Mouse (Mus musculus): ENCODE results near the gene Cdh13. TPM values are rescaled to one million over a fixed set of nuclear protein-coding genes. Genes with fewer than 3 reads are reported as not detected.

Cdh13 gene
- polyA plus RNA-seq, 1 experiment from 2014 or later, result 67.7 TPM

DNA sequence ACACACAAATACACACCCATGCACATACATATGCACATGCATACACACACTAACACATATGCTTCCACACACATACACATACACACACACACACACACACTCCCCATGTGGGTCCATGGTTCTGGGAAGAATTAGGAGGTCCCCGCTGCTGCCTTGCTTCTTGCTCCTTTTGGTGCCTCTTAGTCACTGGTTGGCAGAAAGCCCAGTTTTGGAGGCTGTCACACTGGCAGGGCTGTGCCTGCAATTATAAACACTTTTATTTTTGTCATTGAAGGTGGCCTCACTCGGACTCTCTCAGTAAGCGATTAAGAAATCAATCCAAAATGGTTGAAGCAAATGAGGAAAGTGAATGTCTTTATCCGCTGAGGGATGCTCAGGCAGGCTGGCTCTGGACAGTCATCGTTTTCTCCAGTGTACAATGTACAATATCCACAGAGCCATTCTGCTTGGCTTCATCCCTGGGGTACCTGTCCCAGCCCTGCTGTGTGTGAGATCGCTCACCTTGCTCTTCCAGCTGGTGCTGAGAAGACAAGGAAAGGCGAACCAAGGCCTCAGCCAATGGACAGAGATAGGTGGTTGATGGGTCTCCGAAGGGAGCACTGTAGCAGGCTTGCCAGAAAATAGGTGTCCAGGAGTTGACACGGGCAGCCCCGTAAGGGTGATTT is 913.1 kb downstream of the Cdh13 start:
- Histone ChIP-seq H3K4me2 (ENCODE audit: low read depth, low read length) (no peak overlapping the region; the same call in 1 of the 2 replicates), H3K9me3 (replicated peaks; ENCODE audit: control insufficient read depth, low read length) (0 out of 2 replicates have a peak, but pooled peaks cover 2% of the 10 kb centered on the region), H3K9ac (ENCODE audit: low read length) (no peak overlapping the region), H3K4me3 (ENCODE audit: low read length) (no peak overlapping the region), H3K27me3 (ENCODE audit: control insufficient read depth, insufficient read depth, low read length) (no peaks in the 10 kb centered on the region), H3K4me1 (ENCODE audit: control insufficient read depth, insufficient read depth, low read length) (peaks cover 12% of the 10 kb centered on the region), H3K27ac (ENCODE audit: low read length) (no peak overlapping the region), H3K36me3 (ENCODE audit: control insufficient read depth, insufficient read depth) (no peaks in the 10 kb centered on the region)
- WGBS, result 62% methylated on average over 10 of the region's 10 CpGs
- no peak; the same call in 1 of the 2 replicates for ATAC-seq (replicated peaks; ENCODE audit: extremely low read depth, insufficient read depth, low FRiP score)

DNA sequence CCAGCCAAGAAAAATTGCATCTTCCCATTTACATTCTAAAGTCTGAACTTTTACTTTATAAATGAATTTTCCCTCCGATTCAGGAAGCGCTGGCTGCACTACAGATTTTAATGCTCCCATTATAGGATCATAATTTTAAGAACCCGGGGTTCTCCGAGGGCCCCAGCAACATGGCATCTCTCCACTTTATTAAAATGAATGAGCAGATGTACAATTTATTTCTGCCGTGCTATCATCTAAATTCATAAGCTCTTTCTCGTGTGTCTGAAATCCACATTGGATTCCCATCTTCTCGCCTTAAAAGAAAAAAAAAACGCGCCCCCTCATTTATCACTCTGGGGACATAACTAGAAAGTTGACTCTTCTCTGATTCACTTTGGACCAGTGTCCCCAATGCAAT is 925.0 kb downstream of the Cdh13 start:
- 87% methylated on average over 9 of the region's 9 CpGs for WGBS
- H3K36me3 ChIP-seq (ENCODE audit: control insufficient read depth, insufficient read depth), result no peaks in the 10 kb centered on the region
- no peaks in the 10 kb centered on the region for H3K4me1 ChIP-seq (ENCODE audit: control insufficient read depth, insufficient read depth, low read length)
- H3K4me2 ChIP-seq (ENCODE audit: low read depth, low read length), result no peak overlapping the region
- H3K27me3 ChIP-seq (ENCODE audit: control insufficient read depth, insufficient read depth, low read length), result no peaks in the 10 kb centered on the region
- ATAC-seq (replicated peaks; ENCODE audit: extremely low read depth, insufficient read depth, low FRiP score), result no peak
- H3K9ac ChIP-seq (ENCODE audit: low read length), result no peak overlapping the region
- peaks cover 5% of the 10 kb centered on the region for H3K9me3 ChIP-seq (replicated peaks; ENCODE audit: control insufficient read depth, low read length)
- no peak overlapping the region for H3K4me3 ChIP-seq (ENCODE audit: low read length)
- no peak overlapping the region for H3K27ac ChIP-seq (ENCODE audit: low read length)

DNA sequence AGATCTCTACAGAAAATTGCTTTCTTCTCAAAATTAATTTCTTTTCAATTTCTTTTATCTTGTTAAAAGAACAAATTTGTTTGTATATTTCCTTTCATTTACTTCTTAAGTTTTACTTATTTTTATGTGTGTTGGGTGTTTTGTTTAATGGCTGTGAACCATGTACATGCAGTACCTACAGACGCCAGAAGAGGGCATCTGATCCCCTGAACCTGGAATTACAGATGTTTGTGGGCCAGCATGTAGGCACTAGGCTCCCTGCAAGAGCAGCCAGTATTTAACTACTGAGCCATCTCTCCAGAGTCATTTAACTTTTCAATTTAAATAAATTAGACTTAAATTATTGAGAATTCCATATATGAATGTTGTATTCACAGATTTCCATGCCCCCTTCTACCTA is 941.0 kb downstream of the Cdh13 start:
- H3K9me3 ChIP-seq (replicated peaks; ENCODE audit: control insufficient read depth, low read length), result peaks cover 3% of the 10 kb centered on the region; the same call in 1 of the 2 replicates
- WGBS, result 0% methylated on average over 1 of the region's 1 CpGs
- no peaks in the 10 kb centered on the region for H3K27me3 ChIP-seq (ENCODE audit: control insufficient read depth, insufficient read depth, low read length)
- no peak overlapping the region for H3K4me2 ChIP-seq (ENCODE audit: low read depth, low read length)
- H3K27ac ChIP-seq (ENCODE audit: low read length), result no peak overlapping the region
- H3K9ac ChIP-seq (ENCODE audit: low read length), result no peak overlapping the region
- H3K4me3 ChIP-seq (ENCODE audit: low read length), result no peak overlapping the region
- H3K36me3 ChIP-seq (ENCODE audit: control insufficient read depth, insufficient read depth), result no peaks in the 10 kb centered on the region
- no peak for ATAC-seq (replicated peaks; ENCODE audit: extremely low read depth, insufficient read depth, low FRiP score)
- no peaks in the 10 kb centered on the region for H3K4me1 ChIP-seq (ENCODE audit: control insufficient read depth, insufficient read depth, low read length)

DNA sequence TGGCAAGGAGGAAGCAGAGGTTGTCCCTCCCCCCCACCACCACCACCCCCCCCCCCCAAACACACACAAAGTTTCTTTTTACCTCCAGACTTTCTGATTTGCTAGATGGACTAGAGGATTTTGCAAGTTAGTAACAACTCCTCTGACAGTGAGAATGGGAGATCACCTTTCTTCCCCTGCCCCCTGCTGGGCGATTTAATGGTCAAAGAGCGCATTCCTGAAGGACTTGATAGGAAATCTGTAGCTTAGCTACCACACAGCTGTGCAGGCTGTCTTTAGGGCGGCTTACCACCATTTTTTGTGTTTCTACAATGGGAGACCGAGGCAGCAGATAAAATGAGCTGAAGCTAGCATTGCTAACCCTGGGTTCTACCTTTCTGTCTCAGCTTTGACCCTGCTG is 961.6 kb downstream of the Cdh13 start:
- Histone ChIP-seq H3K27me3 (ENCODE audit: control insufficient read depth, insufficient read depth, low read length) (no peaks in the 10 kb centered on the region), H3K4me2 (ENCODE audit: low read depth, low read length) (no peak overlapping the region), H3K9ac (ENCODE audit: low read length) (no peak overlapping the region), H3K36me3 (ENCODE audit: control insufficient read depth, insufficient read depth) (no peaks in the 10 kb centered on the region), H3K9me3 (replicated peaks; ENCODE audit: control insufficient read depth, low read length) (0 out of 2 replicates have a peak, but pooled peaks cover 3% of the 10 kb centered on the region), H3K4me3 (ENCODE audit: low read length) (no peak overlapping the region), H3K4me1 (ENCODE audit: control insufficient read depth, insufficient read depth, low read length) (no peaks in the 10 kb centered on the region), H3K27ac (ENCODE audit: low read length) (no peak overlapping the region)
- no peak for ATAC-seq (replicated peaks; ENCODE audit: extremely low read depth, insufficient read depth, low FRiP score)
- 43% methylated on average over 4 of the region's 4 CpGs for WGBS

DNA sequence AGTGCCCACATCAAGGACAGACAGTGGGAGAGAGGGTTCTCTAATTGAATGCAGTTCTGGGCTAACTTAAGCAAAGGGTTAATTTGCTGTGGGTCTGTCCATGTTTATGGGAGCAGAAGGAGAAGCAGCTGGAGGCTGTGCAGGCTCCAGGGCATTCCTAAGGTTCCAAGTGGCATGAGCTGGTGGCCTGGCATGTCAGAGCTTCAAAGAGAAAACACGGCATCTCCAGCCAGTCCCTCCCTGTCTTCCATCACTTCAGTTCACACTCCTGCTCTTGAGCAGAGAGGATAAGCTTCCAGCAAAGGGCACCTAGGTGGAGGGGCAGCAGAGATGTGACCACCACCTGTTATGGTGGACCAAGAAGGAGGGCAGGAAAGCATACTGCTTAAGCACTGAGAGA is 962.1 kb downstream of the Cdh13 start:
- H3K27me3 ChIP-seq (ENCODE audit: control insufficient read depth, insufficient read depth, low read length), result no peaks in the 10 kb centered on the region
- H3K36me3 ChIP-seq (ENCODE audit: control insufficient read depth, insufficient read depth), result no peaks in the 10 kb centered on the region
- 0 out of 2 replicates have a peak, but pooled peaks cover 3% of the 10 kb centered on the region for H3K9me3 ChIP-seq (replicated peaks; ENCODE audit: control insufficient read depth, low read length)
- ATAC-seq (replicated peaks; ENCODE audit: extremely low read depth, insufficient read depth, low FRiP score), result no peak
- WGBS, result 53% methylated on average over 1 of the region's 1 CpGs
- no peaks in the 10 kb centered on the region for H3K4me1 ChIP-seq (ENCODE audit: control insufficient read depth, insufficient read depth, low read length)
- no peak overlapping the region for H3K4me2 ChIP-seq (ENCODE audit: low read depth, low read length)
- H3K4me3 ChIP-seq (ENCODE audit: low read length), result no peak overlapping the region
- no peak overlapping the region for H3K27ac ChIP-seq (ENCODE audit: low read length)
- H3K9ac ChIP-seq (ENCODE audit: low read length), result no peak overlapping the region

DNA sequence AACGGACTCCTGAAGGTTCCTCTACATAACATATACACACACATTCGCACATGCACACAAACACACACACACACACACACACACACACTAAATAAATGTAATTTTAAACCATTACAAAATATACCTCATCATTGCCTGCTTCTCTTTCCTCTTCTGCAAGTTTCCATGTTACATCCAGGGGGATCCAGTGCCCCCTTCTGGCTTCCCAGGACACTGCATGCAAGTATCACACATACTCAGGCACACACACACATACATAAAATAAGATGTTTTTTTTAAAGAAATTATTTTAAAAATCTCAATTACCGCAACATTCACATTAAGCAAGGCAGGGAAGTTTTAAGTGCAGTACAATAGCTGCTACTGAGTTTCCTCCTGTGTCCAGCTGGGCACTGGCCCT is 970.8 kb downstream of the Cdh13 start:
- Histone ChIP-seq H3K27me3 (ENCODE audit: control insufficient read depth, insufficient read depth, low read length) (no peaks in the 10 kb centered on the region), H3K4me1 (ENCODE audit: control insufficient read depth, insufficient read depth, low read length) (no peaks in the 10 kb centered on the region), H3K4me2 (ENCODE audit: low read depth, low read length) (no peak overlapping the region), H3K4me3 (ENCODE audit: low read length) (no peak overlapping the region), H3K9ac (ENCODE audit: low read length) (no peak overlapping the region), H3K27ac (ENCODE audit: low read length) (no peak overlapping the region), H3K9me3 (replicated peaks; ENCODE audit: control insufficient read depth, low read length) (0 out of 2 replicates have a peak, but pooled peaks cover 5% of the 10 kb centered on the region), H3K36me3 (ENCODE audit: control insufficient read depth, insufficient read depth) (no peaks in the 10 kb centered on the region)
- ATAC-seq (replicated peaks; ENCODE audit: extremely low read depth, insufficient read depth, low FRiP score), result no peak
- WGBS, result 95% methylated on average over 3 of the region's 3 CpGs

DNA sequence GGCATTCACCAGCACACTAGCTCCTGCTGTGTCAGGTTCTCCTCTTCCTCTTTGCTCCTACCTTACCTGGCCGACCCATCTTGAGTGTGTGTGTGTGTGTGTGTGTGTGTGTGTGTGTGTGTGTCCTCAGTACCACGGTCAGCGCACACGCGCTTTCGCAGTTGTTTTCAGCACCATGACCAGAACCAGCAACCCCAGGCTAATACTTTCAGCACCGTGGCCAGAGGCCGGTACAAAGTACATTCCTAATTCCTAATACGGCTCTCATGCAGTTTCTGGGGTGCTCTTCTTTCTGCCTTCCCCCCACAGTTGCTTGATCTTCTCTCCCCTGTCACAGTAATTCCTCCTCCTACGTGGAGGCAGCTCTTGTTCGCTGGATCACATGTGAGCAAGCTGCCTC is 975.1 kb downstream of the Cdh13 start:
- no peak for ATAC-seq (replicated peaks; ENCODE audit: extremely low read depth, insufficient read depth, low FRiP score)

DNA sequence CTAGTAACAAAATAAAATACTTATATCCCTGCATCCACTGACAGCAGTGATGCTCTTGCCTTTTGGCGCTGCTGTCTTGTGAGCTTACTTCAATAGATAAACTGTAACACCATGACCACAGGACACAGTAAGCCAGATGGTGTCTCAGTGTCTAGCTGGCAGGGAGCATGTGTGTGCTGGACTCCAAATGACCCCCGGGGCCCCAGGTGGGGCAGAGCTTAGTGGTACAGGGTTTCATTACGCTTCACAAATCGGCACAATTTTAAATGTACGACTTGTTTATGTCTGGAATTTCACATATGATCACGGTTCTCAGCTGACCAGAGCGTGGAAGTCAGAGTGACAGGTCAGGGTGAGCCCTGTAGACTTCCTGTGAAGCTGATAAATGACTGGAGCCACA is 980.2 kb downstream of the Cdh13 start:
- H3K9ac ChIP-seq (ENCODE audit: low read length), result no peak overlapping the region
- WGBS, result 72% methylated on average over 7 of the region's 7 CpGs
- H3K4me3 ChIP-seq (ENCODE audit: low read length), result no peak overlapping the region
- H3K27ac ChIP-seq (ENCODE audit: low read length), result no peak overlapping the region
- no peaks in the 10 kb centered on the region for H3K27me3 ChIP-seq (ENCODE audit: control insufficient read depth, insufficient read depth, low read length)
- no peaks in the 10 kb centered on the region for H3K9me3 ChIP-seq (replicated peaks; ENCODE audit: control insufficient read depth, low read length)
- ATAC-seq (replicated peaks; ENCODE audit: extremely low read depth, insufficient read depth, low FRiP score), result no peak
- no peaks in the 10 kb centered on the region for H3K36me3 ChIP-seq (ENCODE audit: control insufficient read depth, insufficient read depth)
- H3K4me2 ChIP-seq (ENCODE audit: low read depth, low read length), result no peak overlapping the region
- H3K4me1 ChIP-seq (ENCODE audit: control insufficient read depth, insufficient read depth, low read length), result no peaks in the 10 kb centered on the region

More for the DNA sequence above, 975.1 kb downstream of the Cdh13 start:
- Histone ChIP-seq H3K9ac (ENCODE audit: low read length) (no peak overlapping the region), H3K4me2 (ENCODE audit: low read depth, low read length) (no peak overlapping the region), H3K4me1 (ENCODE audit: control insufficient read depth, insufficient read depth, low read length) (no peaks in the 10 kb centered on the region), H3K9me3 (replicated peaks; ENCODE audit: control insufficient read depth, low read length) (0 out of 2 replicates have a peak, but pooled peaks cover 5% of the 10 kb centered on the region), H3K36me3 (ENCODE audit: control insufficient read depth, insufficient read depth) (no peaks in the 10 kb centered on the region), H3K27ac (ENCODE audit: low read length) (no peak overlapping the region), H3K27me3 (ENCODE audit: control insufficient read depth, insufficient read depth, low read length) (no peaks in the 10 kb centered on the region), H3K4me3 (ENCODE audit: low read length) (no peak overlapping the region)
- 36% methylated on average over 11 of the region's 11 CpGs for WGBS

DNA sequence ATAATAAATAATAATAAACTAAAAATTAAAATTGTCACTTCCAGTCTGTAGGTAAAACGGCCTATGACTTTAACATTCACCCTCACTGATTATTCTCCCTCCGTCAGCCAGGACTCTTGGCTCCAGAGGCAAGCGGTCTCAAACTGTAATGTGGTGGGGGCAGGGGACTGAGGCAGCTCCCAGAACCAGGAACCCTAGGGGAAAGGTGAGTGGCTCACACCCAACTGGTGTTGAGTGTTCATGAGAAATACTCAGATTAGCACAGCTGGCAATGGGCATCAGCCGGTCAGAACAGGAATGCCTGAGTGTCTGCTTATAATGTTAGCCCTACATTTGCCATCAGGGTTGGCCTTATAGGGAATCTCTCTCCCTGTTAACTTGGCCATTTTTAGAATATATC is 982.8 kb downstream of the Cdh13 start:
- no peaks in the 10 kb centered on the region for H3K9me3 ChIP-seq (replicated peaks; ENCODE audit: control insufficient read depth, low read length)
- H3K27ac ChIP-seq (ENCODE audit: low read length), result no peak overlapping the region
- no peaks in the 10 kb centered on the region for H3K36me3 ChIP-seq (ENCODE audit: control insufficient read depth, insufficient read depth)
- no peak for ATAC-seq (replicated peaks; ENCODE audit: extremely low read depth, insufficient read depth, low FRiP score)
- no peak overlapping the region for H3K9ac ChIP-seq (ENCODE audit: low read length)
- H3K4me1 ChIP-seq (ENCODE audit: control insufficient read depth, insufficient read depth, low read length), result no peaks in the 10 kb centered on the region
- H3K4me3 ChIP-seq (ENCODE audit: low read length), result no peak overlapping the region
- 64% methylated on average over 4 of the region's 4 CpGs for WGBS
- H3K4me2 ChIP-seq (ENCODE audit: low read depth, low read length), result no peak overlapping the region
- no peaks in the 10 kb centered on the region for H3K27me3 ChIP-seq (ENCODE audit: control insufficient read depth, insufficient read depth, low read length)
